Mouse (Mus musculus) thymus, adult 2 months (tissue): Measurements from ENCODE around the gene 4931428F04Rik. TPM values are rescaled to one million over a fixed set of nuclear protein-coding genes. Genes with fewer than 3 reads are reported as not detected.
"Not testable (repeated sequence)": the region's sequence is repeated elsewhere in the genome, so short reads cannot be mapped to it uniquely, and the experiment has no call there.

Source experiments
- DNase-seq: peaks from one replicate; pipeline ENCODE4 v3.0.0; 2021
- H3K27ac ChIP-seq: fragments of 200-500 bp; 2 replicates; pipeline ENCODE4 v1.5.1; 2012; ENCODE audit warnings: low read length, control low read depth; ENCODE audit not compliant: control insufficient read depth, insufficient read depth
- H3K27me3 ChIP-seq: fragments of 200-500 bp; 2 replicates; pipeline ENCODE4 v1.6.1; 2012; ENCODE audit warnings: mild to moderate bottlenecking, low read length, moderate library complexity, mixed read lengths; ENCODE audit not compliant: control insufficient read depth, insufficient read depth
- H3K36me3 ChIP-seq: fragments of 200-500 bp; 2 replicates; pipeline ENCODE4 v1.6.1; 2012; ENCODE audit warnings: mild to moderate bottlenecking, low read length, moderate library complexity; ENCODE audit not compliant: control insufficient read depth, insufficient read depth
- H3K4me1 ChIP-seq: fragments of 200-500 bp; replicated peaks from 2 replicates; pipeline ENCODE4 v1.6.1; 2012; ENCODE audit warnings: low read length; ENCODE audit not compliant: control insufficient read depth, insufficient read depth
- H3K4me3 ChIP-seq: fragments of 200-500 bp; 2 replicates; pipeline ENCODE4 v1.5.1; 2012; ENCODE audit warnings: mild to moderate bottlenecking, low read length, control low read depth, moderate library complexity; ENCODE audit not compliant: control insufficient read depth, insufficient read depth
- CTCF ChIP-seq: fragments of 200-500 bp; IDR thresholded peaks from 2 replicates; pipeline ENCODE4 v1.5.1; 2012; ENCODE audit warnings: mild to moderate bottlenecking, control low read depth, low read length, moderate library complexity, borderline replicate concordance; ENCODE audit not compliant: control insufficient read depth, poor library complexity, insufficient read depth; ENCODE audit errors: extremely low read depth
- POLR2A ChIP-seq: fragments of 200-500 bp; IDR thresholded peaks from 2 replicates; pipeline ENCODE4 v1.6.1; 2012; ENCODE audit warnings: mild to moderate bottlenecking, low read length, control low read depth, moderate library complexity; ENCODE audit not compliant: control insufficient read depth, poor library complexity, insufficient read depth; ENCODE audit errors: extremely low read depth
- WGBS: fragments of 180-500 bp; shearing (Covaris S2); methylation state at CpG from one replicate; pipeline ENCODE4 v1.1.7; 2018; 5-methylcytosine and 5-hydroxymethylcytosine counted together
- polyA plus RNA-seq: library from polyadenylated mRNA; depleted of rRNA; stranded (reverse); fragments of >200 nt; gene quantifications from 2 replicates; pipeline ENCODE4 v1.2.3, GENCODE M21; 2012

4931428F04Rik gene
- polyA plus RNA-seq, 1 experiment, result 13.6 TPM

- no peak overlapping the region for H3K27ac ChIP-seq
- H3K27me3 ChIP-seq, result no peaks in the 10 kb centered on the region
- WGBS, result 86% methylated on average over 9 of the region's 9 CpGs
- H3K36me3 ChIP-seq, result peaks cover 4% of the 10 kb centered on the region
- peaks cover 36% of the 10 kb centered on the region for H3K4me1 ChIP-seq
- no peak overlapping the region for H3K4me3 ChIP-seq
- TF ChIP-seq CTCF, result no peak
- TF ChIP-seq POLR2A, result no peak
- no peak for DNase-seq
Measured at GRCm38 (mm10) chr8:105294776-105295175, 5.1 kb upstream of the 4931428F04Rik start.

GRCm38 (mm10) chr8:105293405-105293804, 3.7 kb upstream of the 4931428F04Rik start:
- no peaks in the 10 kb centered on the region for H3K27me3 ChIP-seq
- H3K36me3 ChIP-seq, result no peaks in the 10 kb centered on the region
- no peak overlapping the region for H3K27ac ChIP-seq
- TF ChIP-seq POLR2A, result no peak
- TF ChIP-seq CTCF, result no peak
- H3K4me3 ChIP-seq, result no peak overlapping the region
- DNase-seq, result no peak
- peaks cover 36% of the 10 kb centered on the region for H3K4me1 ChIP-seq
- WGBS, result 94% methylated on average over 19 of the region's 19 CpGs

- Histone ChIP-seq H3K36me3 (no peaks in the 10 kb centered on the region), H3K4me3 (no peak overlapping the region), H3K27ac (no peak overlapping the region), H3K4me1 (peaks cover 33% of the 10 kb centered on the region), H3K27me3 (no peaks in the 10 kb centered on the region)
- TF ChIP-seq CTCF (no peak), POLR2A (no peak)
- 97% methylated on average over 7 of the region's 7 CpGs for WGBS
- DNase-seq, result no peak
Measured at GRCm38 (mm10) chr8:105292471-105292870, 2.8 kb upstream of the 4931428F04Rik start.

- WGBS, result 71% methylated on average over 3 of the region's 3 CpGs
Measured at GRCm38 (mm10) chr8:105291802-105292201, 2.1 kb upstream of the 4931428F04Rik start.

GRCm38 (mm10) chr8:105291364-105291763, 1.7 kb upstream of the 4931428F04Rik start:
- not testable (repeated sequence) for H3K36me3 ChIP-seq, H3K27ac ChIP-seq, H3K4me3 ChIP-seq, DNase-seq, H3K27me3 ChIP-seq
- peaks cover 30% of the 10 kb centered on the region for H3K4me1 ChIP-seq
- 92% methylated on average over 8 of the region's 8 CpGs for WGBS

More at GRCm38 (mm10) chr8:105291802-105292201, 2.1 kb upstream of the 4931428F04Rik start:
- DNase-seq, H3K36me3 ChIP-seq, H3K27ac ChIP-seq, H3K27me3 ChIP-seq, H3K4me3 ChIP-seq: not testable (repeated sequence)
- peaks cover 33% of the 10 kb centered on the region for H3K4me1 ChIP-seq

GRCm38 (mm10) chr8:105290554-105291314, 1.1 kb upstream of the 4931428F04Rik start:
- Histone ChIP-seq H3K4me1 (peaks cover 25% of the 10 kb centered on the region), H3K27ac (no peak overlapping the region), H3K4me3 (no peak overlapping the region), H3K36me3 (no peaks in the 10 kb centered on the region), H3K27me3 (no peaks in the 10 kb centered on the region)
- TF ChIP-seq POLR2A (0 out of 2 replicates have a peak, but pooled peaks have one; percentile 19), CTCF (peak; percentile 94)
- WGBS, result 30% methylated on average over 31 of the region's 31 CpGs
- peak; percentile 91 for DNase-seq
